Mouse (Mus musculus) left cerebral cortex, adult 11 months (tissue): Measurements from ENCODE around the gene Abhd14b.

Experiments used
- DNase-seq: peaks from one replicate; pipeline ENCODE4 v3.0.0; 2022; ENCODE audit warnings: low spot score

The Abhd14b gene

GRCm38 (mm10) chr9:106460401-106461025, 13.3 kb downstream of the Abhd14b start:
- no peak for DNase-seq

GRCm38 (mm10) chr9:106461026-106461415, 13.8 kb downstream of the Abhd14b start:
- DNase-seq = no peak

GRCm38 (mm10) chr9:106461641-106462429, 14.6 kb downstream of the Abhd14b start:
- DNase-seq = no peak

GRCm38 (mm10) chr9:106462430-106462800, 15.2 kb downstream of the Abhd14b start:
- DNase-seq = no peak

GRCm38 (mm10) chr9:106463122-106464063, 16.1 kb downstream of the Abhd14b start:
- no peak for DNase-seq

GRCm38 (mm10) chr9:106464751-106465541, 17.7 kb downstream of the Abhd14b start:
- DNase-seq = no peak

GRCm38 (mm10) chr9:106465571-106466200, 18.4 kb downstream of the Abhd14b start, which contains the start of gene Gpr62:
Gpr62 (minus strand) TSS chr9:106465938.
- peak; percentile 77 for DNase-seq

GRCm38 (mm10) chr9:106466721-106467120, 19.5 kb downstream of the Abhd14b start:
- DNase-seq = no peak

GRCm38 (mm10) chr9:106467746-106468145, 20.5 kb downstream of the Abhd14b start:
- DNase-seq = no peak

- DNase-seq = no peak
These were observed 22.1 kb downstream of the Abhd14b start for GRCm38 (mm10) chr9:106469317-106469716.

GRCm38 (mm10) chr9:106469776-106470175, 22.5 kb downstream of the Abhd14b start:
- no peak for DNase-seq

- DNase-seq = no peak
These were observed 23.9 kb downstream of the Abhd14b start for GRCm38 (mm10) chr9:106470991-106471750.

- DNase-seq = no peak
These were observed 24.6 kb downstream of the Abhd14b start for GRCm38 (mm10) chr9:106471892-106472291.

GRCm38 (mm10) chr9:106472321-106472720, 25.1 kb downstream of the Abhd14b start:
- DNase-seq = no peak

- no peak for DNase-seq
These were observed 26.0 kb downstream of the Abhd14b start for GRCm38 (mm10) chr9:106473081-106473752.

GRCm38 (mm10) chr9:106473753-106474105, 26.5 kb downstream of the Abhd14b start:
- no peak for DNase-seq

- no peak for DNase-seq
These were observed 27.2 kb downstream of the Abhd14b start for GRCm38 (mm10) chr9:106474456-106474855.

GRCm38 (mm10) chr9:106475046-106475445, 27.8 kb downstream of the Abhd14b start:
- no peak for DNase-seq

GRCm38 (mm10) chr9:106475663-106476001, 28.4 kb downstream of the Abhd14b start, which contains the start of gene Rrp9:
Rrp9 (plus strand) TSS chr9:106475963.
- DNase-seq = no peak
